Mouse (Mus musculus) heart, embryonic 15.5 days (tissue): ENCODE results near the gene Ccnt2. TPM values are rescaled to one million over a fixed set of nuclear protein-coding genes. Genes with fewer than 3 reads are reported as not detected.
"Not testable (repeated sequence)": the region's sequence is repeated elsewhere in the genome, so short reads cannot be mapped to it uniquely, and the experiment has no call there.

Source experiments
- ATAC-seq: fragments of 200-750 bp; cut with Nextera tagmentation; replicated peaks from 2 replicates; pipeline ENCODE4 v1.8.0; 2017; ENCODE audit warnings: low read depth, moderate TSS enrichment; ENCODE audit not compliant: insufficient number of reproducible peaks, insufficient read depth, low FRiP score
- H3K27ac ChIP-seq: fragments of 300-500 bp; sonication (generic); 2 replicates; pipeline ENCODE4 v1.5.1; 2015; ENCODE audit warnings: mild to moderate bottlenecking, inconsistent platforms
- H3K27me3 ChIP-seq: fragments of 300-500 bp; sonication (generic); 2 replicates; pipeline ENCODE4 v1.6.1; 2015; ENCODE audit warnings: inconsistent platforms
- H3K36me3 ChIP-seq: fragments of 300-500 bp; sonication (generic); 2 replicates; pipeline ENCODE4 v1.6.1; 2015; ENCODE audit warnings: mild to moderate bottlenecking, inconsistent platforms
- H3K4me1 ChIP-seq: fragments of 300-500 bp; sonication (generic); replicated peaks from 2 replicates; pipeline ENCODE4 v1.6.1; 2015; ENCODE audit warnings: inconsistent platforms
- H3K4me2 ChIP-seq: fragments of 300-500 bp; sonication (generic); 2 replicates; pipeline ENCODE4 v1.6.1; 2015; ENCODE audit warnings: inconsistent platforms, mild to moderate bottlenecking, moderate library complexity
- H3K4me3 ChIP-seq: fragments of 300-500 bp; sonication (generic); 2 replicates; pipeline ENCODE4 v1.5.1; 2015; ENCODE audit warnings: mild to moderate bottlenecking, inconsistent platforms
- H3K9ac ChIP-seq: fragments of 300-500 bp; sonication (generic); 2 replicates; pipeline ENCODE4 v1.6.1; 2015; ENCODE audit warnings: mild to moderate bottlenecking, inconsistent platforms
- H3K9me3 ChIP-seq: fragments of 300-500 bp; sonication (generic); replicated peaks from 2 replicates; pipeline ENCODE4 v1.6.1; 2016; ENCODE audit warnings: inconsistent platforms
- WGBS: fragments of 180-500 bp; shearing (Covaris S2); methylation state at CpG from one replicate; pipeline ENCODE4 v1.1.7; 2015; ENCODE audit warnings: mixed read lengths; 5-methylcytosine and 5-hydroxymethylcytosine counted together
- polyA plus RNA-seq: library from polyadenylated mRNA; unstranded; fragments of >200 nt; fragmentation: Nextera tagmentation; extraction: Ambion mirVana; gene quantifications from 2 replicates; pipeline ENCODE4 v1.2.1, GENCODE M21; 2015

Gene Ccnt2
- 59.9 and 62.5 TPM in 2 replicates for polyA plus RNA-seq

DNA sequence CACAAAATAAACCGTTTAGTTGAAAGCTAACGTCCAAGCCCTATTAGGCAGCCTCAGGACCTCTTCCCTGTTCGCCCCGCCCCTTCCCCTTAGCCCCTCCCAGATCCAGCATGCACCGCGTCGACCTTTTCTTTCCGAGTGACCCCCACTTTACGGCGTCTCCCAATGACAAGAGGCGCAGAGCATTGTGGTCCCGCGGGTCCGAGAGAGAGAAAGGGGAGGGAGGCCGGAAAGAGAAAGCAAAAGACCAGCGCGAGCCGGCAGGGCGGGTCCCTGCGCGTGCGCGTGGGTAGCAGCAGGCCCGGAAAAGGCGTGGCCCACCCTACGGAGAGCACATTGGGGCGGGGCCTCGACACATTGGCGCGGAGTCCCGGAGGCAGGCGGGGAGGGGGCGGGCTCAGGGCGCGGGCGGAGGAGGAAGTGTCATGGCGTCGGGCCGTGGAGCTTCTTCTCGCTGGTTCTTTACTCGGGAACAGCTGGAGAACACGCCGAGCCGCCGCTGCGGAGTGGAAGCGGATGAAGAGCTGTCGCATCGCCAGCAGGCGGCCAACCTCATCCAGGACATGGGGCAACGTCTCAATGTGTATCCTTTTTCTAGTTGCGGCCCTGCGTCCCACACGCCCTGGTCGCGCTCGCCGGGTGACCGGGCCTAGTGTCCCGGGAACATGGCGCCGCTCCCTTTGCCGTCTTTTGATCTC is at the start of gene Ccnt2:
TSS of gene Ccnt2 (plus strand) at position 362 of the 698 bp plus-strand sequence.
- peak within 1 kb of the TSS; percentile 77 for H3K4me2 ChIP-seq
- H3K4me3 ChIP-seq = peak within 1 kb of the TSS; percentile 76
- peak; percentile 100 for ATAC-seq
- no peaks in the 10 kb centered on the region for H3K9me3 ChIP-seq
- peaks cover 27% of the 10 kb centered on the region for H3K4me1 ChIP-seq
- no peaks in the 10 kb centered on the region for H3K36me3 ChIP-seq
- H3K27ac ChIP-seq = peak within 1 kb of the TSS; percentile 97
- peak within 1 kb of the TSS; percentile 85 for H3K9ac ChIP-seq
- H3K27me3 ChIP-seq = no peaks in the 10 kb centered on the region
- under 1% methylated on average over 62 of the region's 63 CpGs for WGBS

DNA sequence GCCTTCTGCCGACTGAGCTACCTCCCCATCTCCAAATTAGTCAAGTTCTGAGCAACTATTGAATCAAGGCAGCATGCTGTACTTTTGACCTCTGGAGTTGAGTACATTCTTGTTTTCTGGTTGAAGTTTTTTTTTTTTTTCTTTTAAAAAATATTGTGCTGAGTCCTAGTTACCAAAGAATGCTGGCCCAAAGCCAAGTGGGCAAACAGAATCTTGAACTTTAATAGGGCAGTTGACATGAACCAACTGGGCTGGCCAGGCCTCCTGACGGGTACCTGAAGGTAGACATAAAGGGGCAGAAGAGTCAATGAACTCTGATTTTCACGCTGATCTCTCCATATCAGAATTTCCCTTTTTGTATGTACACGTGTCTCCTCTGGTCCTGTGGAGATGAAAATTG is 44.9 kb upstream of the Ccnt2 start, which contains the start of gene Acmsd:
TSS of gene Acmsd (plus strand) at position 318 of the 400 bp plus-strand sequence.
- Histone ChIP-seq H3K4me1 (no peaks in the 10 kb centered on the region), H3K4me2 (no peak within 1 kb of the TSS), H3K27me3 (no peaks in the 10 kb centered on the region), H3K36me3 (no peaks in the 10 kb centered on the region), H3K9ac (no peak within 1 kb of the TSS), H3K4me3 (no peak within 1 kb of the TSS), H3K9me3 (no peaks in the 10 kb centered on the region), H3K27ac (no peak within 1 kb of the TSS)
- ATAC-seq = no peak
- WGBS = 85% methylated on average over 4 of the region's 4 CpGs

DNA sequence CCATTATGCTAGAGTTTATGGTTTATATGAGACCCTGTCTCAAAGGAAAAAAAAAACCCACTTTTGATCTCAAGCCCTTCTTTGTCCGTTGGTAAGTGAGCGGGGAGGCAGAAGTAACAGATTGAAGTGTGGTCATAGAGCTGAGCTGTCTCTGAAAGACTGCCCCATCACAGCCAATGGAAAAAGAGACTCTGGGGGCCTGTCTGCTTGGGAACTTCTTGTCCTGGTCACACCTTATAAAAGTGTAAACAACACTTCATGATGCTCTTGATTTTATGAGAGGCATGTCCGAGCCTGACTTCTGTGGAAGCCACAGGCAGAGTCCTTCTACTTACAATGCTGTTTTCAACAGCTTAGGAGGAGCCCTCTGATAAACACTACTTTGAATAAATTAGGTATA is 42.9 kb upstream of the Ccnt2 start:
- Histone ChIP-seq H3K36me3 (no peaks in the 10 kb centered on the region), H3K9ac (no peak overlapping the region), H3K4me2 (no peak overlapping the region), H3K27ac (no peak overlapping the region), H3K4me1 (no peaks in the 10 kb centered on the region), H3K9me3 (no peaks in the 10 kb centered on the region), H3K4me3 (no peak overlapping the region), H3K27me3 (no peaks in the 10 kb centered on the region)
- WGBS = 60% methylated on average over 3 of the region's 3 CpGs
- ATAC-seq = no peak

DNA sequence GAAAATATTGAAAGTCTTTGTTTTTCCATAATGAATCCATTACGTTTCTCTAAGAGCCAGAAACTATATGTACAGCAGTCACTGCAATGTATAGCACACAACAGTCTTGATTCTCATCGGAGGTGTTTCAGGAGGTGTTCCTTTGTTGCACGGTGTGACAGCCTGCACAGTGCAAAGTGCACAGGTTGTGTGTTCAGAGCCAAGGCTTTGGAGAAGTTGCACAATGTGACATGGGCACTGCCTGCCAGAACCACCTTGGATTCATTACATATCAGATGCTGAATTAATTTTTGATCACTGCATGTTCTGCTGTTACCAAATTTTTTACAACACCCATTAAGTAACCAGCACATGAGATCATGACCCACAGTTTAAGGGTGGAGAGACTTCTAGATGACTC is 41.5 kb upstream of the Ccnt2 start:
- 87% methylated on average over 3 of the region's 3 CpGs for WGBS

DNA sequence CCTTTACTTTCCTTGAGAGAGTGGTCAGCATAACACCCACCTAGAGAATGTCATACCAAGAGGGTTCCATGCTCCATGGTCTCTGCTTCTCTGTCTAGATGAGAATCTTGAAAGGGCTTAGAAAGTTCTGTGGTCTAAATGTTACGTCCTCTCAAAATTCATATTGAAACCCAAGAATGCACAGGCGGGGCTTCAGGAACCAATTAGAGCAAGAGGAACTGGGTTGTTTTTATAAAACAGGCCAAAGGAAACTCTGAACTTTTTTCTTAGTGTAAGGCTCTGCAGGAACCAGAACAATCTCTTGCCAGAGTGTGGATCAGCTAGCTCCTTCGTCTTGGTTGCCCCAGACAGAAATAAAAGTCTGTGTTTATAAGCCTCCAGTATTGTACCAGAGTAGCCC is 41.1 kb upstream of the Ccnt2 start:
- H3K4me2 ChIP-seq = no peak overlapping the region
- no peak overlapping the region for H3K27ac ChIP-seq
- no peaks in the 10 kb centered on the region for H3K9me3 ChIP-seq
- 78% methylated on average over 3 of the region's 3 CpGs for WGBS
- H3K27me3 ChIP-seq = no peaks in the 10 kb centered on the region
- H3K4me1 ChIP-seq = no peaks in the 10 kb centered on the region
- ATAC-seq = no peak
- H3K36me3 ChIP-seq = no peaks in the 10 kb centered on the region
- H3K4me3 ChIP-seq = no peak overlapping the region
- H3K9ac ChIP-seq = no peak overlapping the region

More for the DNA sequence above, 41.5 kb upstream of the Ccnt2 start:
- no peak overlapping the region for H3K9ac ChIP-seq
- no peaks in the 10 kb centered on the region for H3K27me3 ChIP-seq
- no peaks in the 10 kb centered on the region for H3K9me3 ChIP-seq
- no peak overlapping the region for H3K27ac ChIP-seq
- H3K4me3 ChIP-seq = no peak overlapping the region
- no peak overlapping the region for H3K4me2 ChIP-seq
- H3K36me3 ChIP-seq = no peaks in the 10 kb centered on the region
- H3K4me1 ChIP-seq = no peaks in the 10 kb centered on the region
- ATAC-seq = no peak

DNA sequence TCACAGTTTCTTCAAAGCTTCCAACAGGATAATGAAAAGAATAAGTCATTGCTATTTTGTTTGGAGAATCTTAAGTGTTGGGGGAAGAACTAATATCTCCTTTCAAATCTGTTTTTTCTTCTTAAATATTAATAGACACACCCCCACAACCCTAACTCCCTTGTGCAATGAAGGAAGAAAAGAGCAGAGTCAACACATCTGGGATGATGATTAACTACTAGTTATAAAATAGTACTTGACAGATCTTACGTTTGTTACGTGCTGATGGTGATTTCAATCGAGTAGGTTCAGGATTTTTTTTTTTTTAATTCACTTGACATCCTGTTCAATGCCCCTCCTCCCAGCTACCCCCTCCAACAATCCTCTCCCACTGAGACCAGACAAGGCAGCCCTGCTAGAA is 38.6 kb upstream of the Ccnt2 start:
- no peaks in the 10 kb centered on the region for H3K36me3 ChIP-seq
- H3K4me3 ChIP-seq = no peak overlapping the region
- no peaks in the 10 kb centered on the region for H3K4me1 ChIP-seq
- no peaks in the 10 kb centered on the region for H3K27me3 ChIP-seq
- no peaks in the 10 kb centered on the region for H3K9me3 ChIP-seq
- no peak overlapping the region for H3K9ac ChIP-seq
- no peak overlapping the region for H3K4me2 ChIP-seq
- H3K27ac ChIP-seq = no peak overlapping the region
- WGBS = 72% methylated on average over 3 of the region's 3 CpGs
- ATAC-seq = no peak

DNA sequence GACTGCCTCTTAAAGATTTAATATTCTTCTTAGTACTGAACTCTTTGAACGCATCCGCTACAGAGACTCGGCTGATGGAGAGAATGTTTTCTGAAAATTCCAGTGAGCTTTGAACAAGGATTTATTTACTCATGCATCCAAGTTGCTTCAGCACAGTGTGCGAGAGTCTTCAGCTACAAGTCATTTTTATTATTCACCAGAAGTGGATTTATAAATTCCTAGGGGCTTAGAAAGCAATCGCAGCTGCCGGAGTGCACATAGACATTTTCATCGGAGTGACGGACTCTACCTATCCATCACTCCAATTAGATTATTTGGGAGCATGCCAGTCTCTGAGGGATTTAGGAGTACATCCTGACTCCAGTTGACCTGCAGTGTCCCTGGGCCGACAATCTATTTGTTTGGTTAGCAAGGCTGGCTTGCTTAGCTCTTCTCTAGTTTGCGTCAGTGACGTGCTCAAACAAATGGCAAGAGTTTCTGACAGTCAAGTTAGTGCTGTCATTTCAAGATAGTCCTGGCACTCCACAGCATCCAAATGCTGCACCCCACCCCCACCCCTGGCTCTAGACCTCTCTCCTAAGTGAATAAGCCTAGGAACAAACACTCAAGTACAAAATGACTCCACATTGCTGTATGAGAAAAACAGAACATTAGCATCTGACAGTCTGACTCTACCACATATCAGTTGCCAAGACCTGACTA is 23.4 kb upstream of the Ccnt2 start:
- 64% methylated on average over 11 of the region's 11 CpGs for WGBS
- H3K4me1 ChIP-seq = no peaks in the 10 kb centered on the region
- no peak overlapping the region for H3K9ac ChIP-seq
- ATAC-seq = no peak
- no peaks in the 10 kb centered on the region for H3K27me3 ChIP-seq
- no peaks in the 10 kb centered on the region for H3K9me3 ChIP-seq
- no peak overlapping the region for H3K4me2 ChIP-seq
- no peaks in the 10 kb centered on the region for H3K36me3 ChIP-seq
- no peak overlapping the region for H3K27ac ChIP-seq
- no peak overlapping the region for H3K4me3 ChIP-seq

DNA sequence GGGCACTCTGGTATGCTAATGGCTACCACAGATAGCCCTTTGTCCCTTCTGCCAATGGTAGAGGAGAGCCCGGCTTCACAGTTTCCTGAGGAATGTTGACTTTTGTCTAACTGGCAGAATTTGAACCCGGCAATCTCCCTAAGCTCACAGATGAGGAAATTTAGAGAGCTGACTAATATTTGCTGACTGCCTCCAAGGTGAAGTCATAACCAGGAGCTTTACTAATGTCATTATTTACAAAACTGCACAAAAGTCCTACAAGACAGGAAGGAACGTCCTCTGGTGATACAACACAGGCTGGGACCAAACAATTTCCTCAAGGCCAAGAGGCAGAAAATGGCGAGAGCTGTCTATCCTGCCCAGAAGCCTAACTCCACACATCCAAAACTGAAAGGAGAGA is 18.2 kb upstream of the Ccnt2 start:
- Histone ChIP-seq H3K9me3 (no peaks in the 10 kb centered on the region), H3K4me1 (peaks cover 3% of the 10 kb centered on the region), H3K9ac (no peak overlapping the region), H3K36me3 (no peaks in the 10 kb centered on the region), H3K4me3 (no peak overlapping the region), H3K4me2 (no peak overlapping the region), H3K27me3 (no peaks in the 10 kb centered on the region), H3K27ac (no peak overlapping the region)
- WGBS = 60% methylated on average over 4 of the region's 4 CpGs
- no peak for ATAC-seq

DNA sequence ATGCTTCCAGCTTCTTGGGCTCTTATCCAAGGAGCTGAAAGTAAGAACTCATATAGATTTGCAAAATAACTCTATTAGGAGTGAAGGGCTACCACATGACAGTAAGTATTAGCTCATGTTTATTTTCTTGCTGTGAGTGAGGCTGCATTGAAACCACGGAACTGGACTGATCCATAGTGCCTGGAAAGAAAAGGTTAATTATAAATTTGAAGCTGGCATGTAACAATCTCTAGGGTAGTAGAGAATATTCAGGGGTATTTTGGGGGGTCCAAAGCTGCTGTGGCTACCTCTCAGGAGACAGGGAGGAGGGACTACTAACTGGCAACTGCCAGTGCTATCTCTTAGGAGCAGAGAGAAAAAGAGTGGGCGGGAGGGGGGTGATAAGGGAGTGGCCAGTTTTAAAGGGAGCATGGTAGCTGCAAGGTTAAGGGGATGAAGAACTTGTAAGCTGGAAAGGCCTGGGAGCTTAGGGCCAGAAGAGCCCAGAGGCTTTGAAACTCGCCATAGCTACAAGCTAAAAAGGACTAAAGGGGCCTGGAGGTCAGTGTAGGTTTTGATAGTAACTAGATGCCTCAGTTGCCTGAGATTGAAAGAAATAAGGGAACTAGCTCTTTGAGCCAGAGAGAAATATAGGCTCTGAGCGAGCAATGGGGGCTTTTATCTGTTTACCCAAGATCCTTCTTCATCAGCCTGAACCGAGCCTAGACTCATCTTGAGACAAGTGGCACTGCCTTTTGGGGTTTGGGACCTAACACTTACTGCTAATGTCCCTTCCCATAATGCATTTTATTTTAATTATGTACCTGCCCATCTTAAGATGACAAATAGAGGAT is 17.4 kb upstream of the Ccnt2 start:
- Histone ChIP-seq H3K4me3 (no peak overlapping the region), H3K36me3 (no peaks in the 10 kb centered on the region), H3K27ac (no peak overlapping the region), H3K4me1 (peaks cover 3% of the 10 kb centered on the region), H3K4me2 (no peak overlapping the region), H3K9ac (no peak overlapping the region), H3K27me3 (no peaks in the 10 kb centered on the region), H3K9me3 (no peaks in the 10 kb centered on the region)
- no peak for ATAC-seq
- WGBS = 50% methylated on average over 5 of the region's 5 CpGs

DNA sequence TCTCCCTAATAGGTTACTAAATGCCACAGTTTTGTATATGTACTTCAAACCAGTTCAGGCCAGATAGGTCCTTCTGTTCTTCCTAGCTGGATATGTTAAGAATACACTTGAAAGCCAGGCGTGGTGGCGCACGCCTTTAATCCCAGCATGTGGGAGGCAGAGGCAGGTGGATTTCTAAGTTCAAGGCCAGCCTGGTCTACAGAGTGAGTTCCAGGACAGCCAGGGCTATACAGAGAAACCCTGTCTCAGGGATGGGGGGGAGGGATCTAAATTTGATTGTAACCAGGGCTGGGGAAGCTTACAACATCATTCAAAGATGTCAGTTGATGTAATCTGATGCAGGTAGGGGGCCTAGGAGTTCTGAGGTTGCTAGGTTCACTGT is 16.8 kb upstream of the Ccnt2 start:
- WGBS = 94% methylated on average over 3 of the region's 3 CpGs
- H3K27ac ChIP-seq, H3K36me3 ChIP-seq, ATAC-seq, H3K4me2 ChIP-seq, H3K4me3 ChIP-seq, H3K9ac ChIP-seq, H3K27me3 ChIP-seq, H3K4me1 ChIP-seq, H3K9me3 ChIP-seq: not testable (repeated sequence)

DNA sequence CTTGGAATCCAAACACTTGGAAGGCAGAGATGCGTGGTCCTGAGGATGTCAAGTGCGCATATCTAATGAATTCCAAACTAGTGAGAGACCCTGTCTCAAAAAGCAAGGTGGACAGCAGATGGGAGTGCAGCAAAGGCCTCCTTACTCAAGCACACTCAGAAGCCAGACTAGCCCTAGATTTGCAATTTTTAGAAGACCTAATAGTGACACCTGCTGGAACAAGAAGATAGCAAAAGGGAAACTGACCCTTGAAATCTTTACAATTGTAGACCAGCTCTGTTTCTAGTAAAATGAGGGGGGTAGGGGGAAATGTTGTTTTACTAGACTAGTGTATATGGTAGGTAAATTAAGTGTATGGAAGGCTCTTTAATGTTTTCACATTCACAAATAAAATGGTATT is 8.5 kb upstream of the Ccnt2 start:
- no peaks in the 10 kb centered on the region for H3K36me3 ChIP-seq
- no peaks in the 10 kb centered on the region for H3K9me3 ChIP-seq
- H3K4me2 ChIP-seq = no peak overlapping the region
- H3K27me3 ChIP-seq = no peaks in the 10 kb centered on the region
- no peak overlapping the region for H3K27ac ChIP-seq
- no peaks in the 10 kb centered on the region for H3K4me1 ChIP-seq
- H3K9ac ChIP-seq = no peak overlapping the region
- WGBS = 53% methylated on average over 2 of the region's 2 CpGs
- H3K4me3 ChIP-seq = no peak overlapping the region
- no peak for ATAC-seq
